Mouse (Mus musculus) liver, postnatal 0 days (tissue): ENCODE results near the gene Pigp.
A peak's percentile ranks its signal among the peaks of the same experiment; 100 is the strongest.

Source experiments
- CTCF ChIP-seq: sonication (generic); IDR thresholded peaks from 2 replicates; pipeline ENCODE4 v1.5.1; 2016; ENCODE audit warnings: antibody characterized with exemption, low read depth
- EP300 ChIP-seq: IDR thresholded peaks from 2 replicates; pipeline ENCODE4 v1.6.1; 2016; ENCODE audit warnings: antibody characterized with exemption, low read depth, mild to moderate bottlenecking

DNA sequence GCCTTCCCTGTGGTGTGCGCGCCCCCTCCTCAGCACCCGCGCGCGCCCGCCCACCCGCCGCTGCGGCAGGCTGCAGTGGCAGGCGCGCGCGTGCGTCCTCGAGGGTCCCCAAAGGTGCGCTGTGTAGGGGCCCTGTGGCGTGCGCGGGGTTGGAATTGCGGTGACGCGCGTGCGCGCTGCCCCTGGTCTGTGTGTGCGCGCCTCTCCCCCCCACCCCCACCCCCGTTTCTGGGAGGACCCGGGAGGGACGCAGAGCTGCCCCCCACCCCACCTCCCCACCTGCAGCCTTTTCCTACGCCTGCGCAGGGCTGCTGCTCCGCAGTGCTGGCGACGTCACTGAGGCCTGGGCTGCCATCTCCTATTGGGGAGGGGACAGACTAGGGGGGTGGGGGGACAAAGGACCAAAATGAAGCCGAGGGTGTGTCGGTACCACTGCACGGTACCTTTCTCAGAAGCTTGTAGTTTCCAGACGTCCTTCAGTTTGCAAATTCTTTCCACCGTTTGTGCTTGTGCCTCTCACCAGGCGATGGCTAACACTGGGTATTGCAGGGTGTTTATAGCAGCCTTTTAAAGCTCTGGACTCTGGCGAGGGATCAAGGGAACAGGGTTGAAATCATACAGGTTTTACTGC is at the start of gene Pigp:
- TF ChIP-seq EP300 (no peak), CTCF (0 out of 2 replicates have a peak, but pooled peaks have one; percentile 27)
